Mouse (Mus musculus) liver, postnatal 0 days (tissue): ENCODE data around the gene Zfp799.

Source experiments
- CTCF ChIP-seq: sonication (generic); IDR thresholded peaks from 2 replicates; pipeline ENCODE4 v1.5.1; 2016; ENCODE audit warnings: antibody characterized with exemption, low read depth
- EP300 ChIP-seq: IDR thresholded peaks from 2 replicates; pipeline ENCODE4 v1.6.1; 2016; ENCODE audit warnings: antibody characterized with exemption, low read depth, mild to moderate bottlenecking

DNA sequence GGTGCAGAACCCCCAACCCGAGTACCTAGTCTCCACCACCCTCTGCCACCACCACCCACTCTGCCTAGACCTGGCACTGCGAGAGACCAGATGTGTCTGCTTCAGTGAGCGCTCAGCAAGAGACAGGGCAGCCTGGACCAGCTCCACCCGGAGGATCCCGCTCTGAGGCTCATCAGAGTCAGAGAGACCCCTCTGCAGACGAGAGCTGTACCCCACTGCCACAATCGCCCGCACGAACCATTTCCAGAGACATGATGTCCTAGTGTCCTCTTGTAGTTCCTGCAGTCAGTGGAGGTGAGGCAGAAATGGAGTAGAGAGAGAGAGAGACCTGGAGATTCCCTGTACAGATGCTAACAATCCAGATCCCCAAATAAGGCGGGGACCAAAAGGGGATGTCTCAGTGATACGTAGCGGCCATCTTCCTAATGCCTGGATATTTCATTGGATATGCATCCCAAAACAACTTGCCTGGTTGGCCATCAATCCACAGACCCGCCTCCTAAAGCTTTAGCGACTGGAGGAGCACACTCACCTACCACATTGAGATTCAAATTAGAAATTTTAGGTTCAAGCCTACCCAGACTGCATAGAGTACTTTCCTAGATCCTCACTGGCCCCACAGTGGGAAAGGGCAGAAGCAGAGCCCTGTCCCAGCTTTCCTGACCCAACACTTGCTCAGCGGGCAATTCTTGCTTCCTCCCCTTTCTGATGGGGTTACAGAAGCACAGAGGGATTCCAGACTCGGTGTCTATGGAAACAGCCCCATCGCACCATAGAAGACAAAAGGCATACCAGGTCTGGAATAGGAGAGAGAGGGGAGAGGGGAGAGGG, 20.3 kb downstream of the Zfp799 start, which contains the start of gene Zfp811:
- TF ChIP-seq EP300 (no peak), CTCF (no peak)
